Mouse (Mus musculus): ENCODE data around the gene Cox7b2. TPM values are rescaled to one million over a fixed set of nuclear protein-coding genes. Genes with fewer than 3 reads are reported as not detected.
"Not testable (repeated sequence)": the region's sequence is repeated elsewhere in the genome, so short reads cannot be mapped to it uniquely, and the experiment has no call there.

The Cox7b2 gene
- polyA plus RNA-seq (2017; shearing (Covaris generic)), result not detected

DNA sequence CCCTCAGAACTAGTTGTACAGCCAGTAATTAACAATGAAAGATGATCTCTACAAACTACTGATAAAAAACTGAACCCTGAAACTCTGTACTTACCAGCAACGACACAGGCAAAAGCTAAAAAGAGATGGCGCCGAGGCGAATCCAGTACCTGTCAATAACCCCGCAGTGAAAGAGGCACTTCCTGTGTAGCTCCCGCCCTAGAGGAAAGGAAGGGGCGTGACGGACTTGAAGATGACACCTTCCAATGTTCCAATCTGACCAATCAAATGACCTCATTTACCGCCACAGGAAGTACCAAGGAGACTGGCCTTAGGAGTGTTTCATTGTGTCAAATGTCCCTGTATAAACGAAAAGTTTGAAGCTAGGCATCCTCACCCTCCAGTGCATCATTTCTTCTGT is at the start of gene Cox7b2:
TSS of gene Cox7b2 (minus strand) at position 127 of the 400 bp plus-strand sequence.
- no peak for ATAC-seq

DNA sequence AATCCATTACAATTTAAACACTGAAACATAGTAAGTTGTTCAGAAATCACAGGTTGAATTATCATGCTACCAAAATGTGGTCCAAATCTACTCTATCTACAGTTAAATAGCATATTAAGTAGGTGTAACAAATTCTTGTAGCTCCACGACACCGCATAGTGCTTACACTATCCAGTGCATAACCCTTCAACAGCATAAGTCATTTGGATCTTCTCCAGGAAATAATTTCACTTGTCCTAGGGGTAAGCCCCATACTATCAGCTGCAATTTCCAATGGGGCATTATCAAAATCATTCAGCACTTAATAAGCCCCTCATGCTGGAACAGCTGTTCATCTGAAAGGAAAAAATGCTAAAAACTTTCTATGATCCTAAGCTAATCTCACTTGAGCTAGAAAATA is 47.3 kb upstream of the Cox7b2 start:
- ATAC-seq, result no peak

DNA sequence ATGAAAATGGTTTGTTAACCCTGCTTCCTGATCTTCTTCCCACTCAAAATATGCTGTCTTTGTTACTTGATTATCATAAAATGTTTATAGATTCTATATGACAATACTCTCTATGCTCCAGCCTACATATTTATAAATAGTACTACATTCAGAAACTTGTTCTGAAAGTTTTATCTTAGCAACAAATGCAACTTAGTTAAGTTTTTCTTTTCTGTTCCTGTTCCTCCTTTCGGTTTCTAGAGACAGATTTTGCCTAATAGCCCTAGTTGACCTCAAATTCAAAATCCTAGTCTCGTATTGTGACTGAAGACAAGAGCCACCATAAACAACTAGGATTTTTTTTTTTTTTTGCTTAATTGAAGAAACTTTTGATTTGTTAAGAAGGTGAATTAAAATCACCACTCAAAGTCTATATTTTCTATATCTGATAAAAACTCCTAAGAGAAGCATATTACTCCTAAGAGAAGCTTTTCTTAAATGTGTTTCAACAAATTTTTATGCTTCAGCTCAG is 45.8 kb upstream of the Cox7b2 start:
- ATAC-seq, result no peak

DNA sequence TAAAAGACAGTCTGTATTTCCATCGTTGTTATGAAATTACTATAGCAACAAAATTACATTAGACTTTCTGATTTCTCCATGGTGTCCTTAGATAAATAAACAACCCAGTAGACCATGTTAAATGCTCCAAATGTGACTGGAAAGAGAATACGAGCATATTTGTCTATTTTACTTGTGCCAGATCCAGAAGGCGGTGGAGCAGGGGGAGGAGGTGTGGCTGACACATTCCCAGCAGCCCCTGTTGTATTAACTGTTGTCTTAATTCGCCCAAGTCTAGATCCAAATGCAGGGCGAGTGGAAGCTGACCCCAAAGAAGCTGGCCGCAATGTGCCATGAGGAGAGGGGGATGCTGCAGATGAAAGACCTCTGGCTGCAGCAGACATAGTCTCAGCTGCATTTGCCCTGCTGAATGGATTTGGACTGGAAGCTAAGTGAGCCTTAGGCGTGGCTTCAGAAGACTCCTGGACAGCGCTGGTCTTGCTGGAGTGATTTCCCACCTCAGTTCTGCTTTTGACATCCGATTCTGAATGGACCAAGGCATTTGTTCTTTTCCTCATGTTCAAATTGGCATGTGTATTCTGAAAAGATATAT is 23.7 kb upstream of the Cox7b2 start:
- no peak for ATAC-seq

DNA sequence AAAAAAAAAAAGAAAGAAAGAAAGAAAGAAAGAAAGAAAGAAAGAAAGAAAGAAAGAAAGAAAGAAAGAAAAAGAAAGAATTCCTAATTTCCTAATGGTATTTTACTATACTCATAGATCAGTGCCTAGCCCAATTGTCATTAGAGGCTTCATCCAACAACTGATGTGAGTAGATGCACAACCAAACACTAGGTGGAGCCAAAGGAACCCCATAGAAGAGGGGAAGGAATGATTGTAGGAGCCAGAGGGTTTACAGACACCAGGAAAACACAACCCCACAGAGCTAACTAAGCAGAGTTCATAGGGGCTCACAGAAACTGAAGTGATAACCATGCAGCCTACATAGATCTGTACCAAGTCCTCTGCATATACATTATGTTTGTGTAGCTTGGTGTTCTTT is 2.5 kb downstream of the Cox7b2 start:
- ATAC-seq, result no peak

DNA sequence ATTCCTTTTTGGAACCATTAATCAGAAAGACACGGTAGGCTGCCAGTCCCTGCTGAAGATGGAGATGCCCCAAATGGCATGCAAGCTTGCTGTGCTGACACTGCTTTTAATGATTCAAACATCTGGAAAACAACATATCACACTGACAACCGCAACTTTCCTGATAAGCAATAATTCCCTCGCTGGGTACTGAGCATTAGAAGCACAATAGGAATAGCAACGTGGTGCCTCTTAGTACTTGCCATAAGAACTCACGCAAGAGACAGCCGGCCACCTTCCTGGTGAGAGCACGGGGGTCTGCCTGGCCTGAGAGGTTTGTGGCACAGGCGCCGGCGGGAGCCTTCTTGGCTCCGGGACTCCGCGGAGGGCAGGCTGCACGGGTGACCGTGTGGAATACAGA is 22.5 kb downstream of the Cox7b2 start:
- ATAC-seq, result not testable (repeated sequence)

DNA sequence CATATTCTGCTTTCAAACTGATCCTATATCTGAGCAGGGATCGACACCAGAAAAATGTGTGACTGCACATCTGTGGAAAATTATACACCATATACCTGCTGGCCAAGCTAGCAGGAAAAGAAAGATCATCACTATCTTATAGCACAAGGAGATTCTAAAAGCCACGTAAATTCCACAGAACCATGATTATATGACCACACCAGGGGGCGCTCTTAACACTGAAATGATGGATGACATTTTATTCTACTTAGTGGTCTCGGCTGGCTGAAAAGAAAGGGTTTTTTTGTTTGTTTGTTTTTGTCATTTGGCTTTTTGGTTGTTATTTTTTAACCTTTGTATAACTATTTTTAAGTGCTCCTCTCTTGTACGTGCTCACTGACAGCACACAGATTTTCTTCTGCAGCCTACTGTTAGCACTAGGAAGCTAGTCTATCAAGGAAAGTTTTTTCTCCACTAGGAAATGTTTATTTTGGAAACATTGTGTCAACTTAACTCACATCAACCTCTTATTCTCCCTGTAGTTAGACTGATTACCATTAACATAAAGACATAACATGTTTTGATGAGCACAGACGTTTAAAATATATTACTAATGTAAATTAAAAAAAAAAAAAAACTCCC is 45.8 kb downstream of the Cox7b2 start:
- ATAC-seq, result no peak

DNA sequence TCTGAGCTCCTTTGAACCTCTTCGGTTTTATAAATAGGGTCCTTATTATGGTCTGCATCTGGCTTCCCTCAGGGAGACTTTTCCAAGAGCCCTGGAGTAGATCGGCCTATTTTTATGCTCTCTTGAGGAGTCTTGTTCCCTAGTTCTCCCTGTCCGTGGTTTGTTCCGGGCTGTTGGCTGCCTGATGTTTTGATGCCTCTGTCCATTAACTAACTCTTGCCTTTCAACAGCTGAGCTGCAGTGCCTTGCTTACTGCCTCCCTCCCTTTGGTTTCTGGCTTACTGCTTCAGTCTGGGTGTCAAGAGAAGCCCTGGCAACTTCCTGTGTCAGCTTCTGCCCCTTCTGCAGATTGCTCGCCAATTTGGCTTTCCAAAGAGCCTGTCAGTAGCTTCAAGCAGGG is 52.4 kb downstream of the Cox7b2 start:
- ATAC-seq, result no peak

DNA sequence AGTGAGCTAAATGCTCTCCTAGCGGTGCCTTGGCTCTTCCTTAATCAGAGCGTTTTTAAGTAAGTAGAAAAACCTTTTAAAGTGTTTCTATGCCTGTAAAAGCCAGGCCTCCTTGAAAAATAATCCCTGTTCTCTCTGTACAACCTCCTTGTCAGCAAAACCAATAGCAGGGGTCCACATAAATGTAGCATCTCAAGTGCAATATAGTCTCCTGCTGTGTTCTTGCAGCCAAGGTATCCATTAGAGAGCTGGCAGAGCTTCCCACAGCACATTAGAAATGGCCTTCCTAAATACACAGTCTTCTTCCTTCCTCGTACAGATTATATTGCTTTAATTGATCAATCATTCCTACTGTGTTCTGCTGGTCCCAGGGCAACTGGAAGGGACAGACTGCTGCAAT is 91.0 kb downstream of the Cox7b2 start:
- no peak for ATAC-seq

- ATAC-seq, result no peak
These were observed 107.8 kb downstream of the Cox7b2 start for GRCm38 (mm10) chr5:71440174-71440573.

Other genes with a start within 250 kb of the Cox7b2 start
- under 1 TPM in 1 of 2 experiments, not detected in 1; 0.09 TPM for gene Gabrb1, start 109.9 kb upstream of the Cox7b2 start, polyA plus RNA-seq (2017; shearing (Covaris generic))
- not detected for gene Gabra4, start 110.1 kb upstream of the Cox7b2 start, polyA plus RNA-seq (2017; shearing (Covaris generic))

Measured in CD4-positive, CD25-positive, alpha-beta regulatory T cell, adult 4 months (primary cell).